In the genomic region with DNA sequence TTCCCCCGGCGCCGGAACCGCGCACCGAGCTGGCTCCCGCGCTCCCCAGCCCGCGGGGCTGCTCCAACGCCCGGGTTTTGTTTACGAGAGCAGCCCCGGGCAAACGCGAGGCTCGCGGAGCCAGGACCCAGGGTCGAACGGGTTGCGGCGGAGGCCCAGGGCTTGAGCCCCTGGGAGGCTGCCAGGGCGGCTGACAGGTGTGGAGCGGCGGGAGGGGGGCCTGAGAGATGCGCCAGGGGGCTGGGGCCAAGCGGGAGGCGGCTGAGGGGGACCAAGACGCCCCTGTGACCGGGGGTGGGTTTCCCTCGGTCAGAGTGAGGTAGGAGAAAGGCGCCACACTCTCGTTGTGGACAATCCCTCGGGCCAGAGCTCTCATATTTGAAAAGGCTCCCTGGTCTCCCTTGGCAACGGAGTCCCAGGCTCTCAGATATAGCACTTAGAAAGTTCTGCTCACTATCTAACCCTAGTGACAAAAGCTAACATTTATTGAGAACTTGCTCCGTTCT, we compare ENCODE assay signal across 8 mouse cellular contexts. TPM values are rescaled to one million over a fixed set of nuclear protein-coding genes. Genes with fewer than 3 reads are reported as not detected.
DNase-seq lines count a peak whose midpoint lies in the region; ATAC-seq and TF ChIP-seq lines count a peak whose summit lies in the region.

No protein-coding gene starts in this region.

- TF ChIP-seq CTCF in left cerebral cortex, adult 2 months (IDR thresholded peaks at IDR 0.05), result no peak

- peaks cover 63% of the 10 kb centered on the region for H3K4me1 ChIP-seq in liver, embryonic 12.5 days

- H3K4me2 ChIP-seq in liver, embryonic 12.5 days, result peak overlapping the region; percentile 98

- H3K27me3 ChIP-seq in liver, embryonic 12.5 days (replicated peaks), result peaks cover 64% of the 10 kb centered on the region

- H3K4me3 ChIP-seq in left cerebral cortex, adult 2 months, result peak overlapping the region; percentile 70
- peak overlapping the region; percentile 76 for H3K4me3 ChIP-seq in liver, embryonic 12.5 days

- no peaks in the 10 kb centered on the region for H3K36me3 ChIP-seq in liver, embryonic 12.5 days

- under 1% methylated on average over 36 of the region's 36 CpGs for WGBS in liver, embryonic 12.5 days (ENCODE audit: insufficient replicate concordance)

- H3K9ac ChIP-seq in liver, embryonic 12.5 days, result peak overlapping the region; percentile 76

- no peak for ATAC-seq in liver, embryonic 12.5 days
- ATAC-seq in megakaryocyte progenitor cell, adult 5-6 weeks (replicated peaks; ENCODE audit: poor library complexity), result no peak

- intact Hi-C loops in left cerebral cortex, adult 2 months (cut with DNase I), result loop anchor here (1.0 to 10.0 kb wide), 3 partner anchors 322 to 730 kb away; no protein-coding TSS in a partner anchor
- intact Hi-C loops in heart, postnatal 14 days (cut with DNase I), result loop anchor here (10.0 kb wide), 1 partner anchor 540 kb away; no protein-coding TSS in a partner anchor

- no peaks in the 10 kb centered on the region for H3K9me3 ChIP-seq in liver, embryonic 12.5 days (replicated peaks)

- H3K27ac ChIP-seq in left cerebral cortex, adult 2 months, result peak overlapping the region; percentile 89
- no peak overlapping the region for H3K27ac ChIP-seq in liver, embryonic 12.5 days

- no peak for DNase-seq in left cerebral cortex, adult 2 months (ENCODE audit: extremely low spot score in 1 of 2, low spot score in 2 of 2)
- no peak for DNase-seq in left cerebral cortex, adult 11 months (ENCODE audit: low spot score)
- peak; percentile 12 to 38 for DNase-seq in adrenal gland, adult 18-20 months (ENCODE audit: low spot score in 2 of 2)
- DNase-seq in cerebellum, postnatal 36 days, result peak; percentile 47 to 57
- DNase-seq in heart, postnatal 14 days, result peak; percentile 41 to 48
- peak; percentile 13 for DNase-seq in ovary, postnatal 14 days (ENCODE audit: low spot score)

RNA-seq across cellular contexts. Expression of gene Plxnc1, which starts 0.6 kb away (rescaled TPM):
- 10 to 100 TPM; 46.2 to 49.9 TPM for total RNA-seq in left cerebral cortex, adult 2 months (2021)
- total RNA-seq in adrenal gland, adult 18-20 months (2021), result 1 to 10 TPM; 1.6 to 9.1 TPM
- total RNA-seq in heart, postnatal 14 days (2021), result 1 to 10 TPM; 4.4 to 5.3 TPM
- 3.9 and 4.4 TPM in 2 replicates for polyA plus RNA-seq in liver, embryonic 12.5 days (2016; fragmentation: Nextera tagmentation; extraction: Ambion mirVana)
- 15.6 and 28.8 TPM in 2 replicates for total RNA-seq in megakaryocyte progenitor cell, adult 5-6 weeks (2015)
- 10.6 and 16.6 TPM in 2 replicates for total RNA-seq in megakaryocyte progenitor cell, adult 5-6 weeks (2017)

Comparison
In these comparisons a context has a peak if more than half of its experiments do, and no peak if none do; other contexts are left out.
1. DNase-seq: peak in adrenal gland, adult 18-20 months (2 of 2), cerebellum, postnatal 36 days (2 of 2), heart, postnatal 14 days (2 of 2) and ovary, postnatal 14 days (single experiment); none in left cerebral cortex, adult 2 months (0 of 2) and left cerebral cortex, adult 11 months (single experiment).